Mouse (Mus musculus): ENCODE measurements at regions not wholly inside any gene's neighbourhood (a gene's known extent, or its start where the extent isn't known, plus 50 kb on each side); places are given as distances from the start of the nearest gene placed in this dataset.

GRCm38 (mm10) chr10:117470481-117470880 is 90.7 kb upstream of the Cpsf6 start:
- ATAC-seq (ENCODE audit: insufficient number of reproducible peaks, insufficient read depth, low FRiP score, low read depth), result no peak
- H3K27me3 ChIP-seq (ENCODE audit: control insufficient read depth, insufficient read depth, low read length), result no peaks in the 10 kb centered on the region
- H3K9ac ChIP-seq (ENCODE audit: low read length), result no peak overlapping the region
- 90% methylated on average over 2 of the region's 2 CpGs for WGBS
- H3K36me3 ChIP-seq (ENCODE audit: control insufficient read depth, insufficient read depth, low read length), result no peaks in the 10 kb centered on the region
- peaks cover 0 to 2% of the 10 kb centered on the region in 2 experiments; a peak in 1 of 4 replicates for H3K4me1 ChIP-seq (ENCODE audit: control insufficient read depth in 2 of 2, insufficient read depth in 2 of 2, low read length in 2 of 2)
- H3K27ac ChIP-seq (replicated peaks in 1 of 2; ENCODE audit: control insufficient read depth in 1 of 2, insufficient read depth in 1 of 2, low read depth in 2 of 2, low read length in 2 of 2), result no peak overlapping the region
- H3K4me2 ChIP-seq (ENCODE audit: low read length), result no peak overlapping the region
- H3K4me3 ChIP-seq (ENCODE audit: control insufficient read depth in 1 of 2, insufficient read depth in 1 of 2, low read depth in 1 of 2, low read length in 2 of 2), result no peak overlapping the region
- 0 out of 2 replicates have a peak, but pooled peaks cover 10% of the 10 kb centered on the region for H3K9me3 ChIP-seq (ENCODE audit: control insufficient read depth, low read length)

- Histone ChIP-seq H3K9me3 (ENCODE audit: control insufficient read depth, low read length) (0 out of 2 replicates have a peak, but pooled peaks cover 10% of the 10 kb centered on the region), H3K4me1 (ENCODE audit: control insufficient read depth in 2 of 2, insufficient read depth in 2 of 2, low read length in 2 of 2) (peaks cover 0 to 2% of the 10 kb centered on the region in 2 experiments; a peak in 1 of 4 replicates), H3K27me3 (ENCODE audit: control insufficient read depth, insufficient read depth, low read length) (no peaks in the 10 kb centered on the region), H3K9ac (ENCODE audit: low read length) (no peak overlapping the region), H3K4me2 (ENCODE audit: low read length) (no peak overlapping the region), H3K27ac (replicated peaks in 1 of 2; ENCODE audit: control insufficient read depth in 1 of 2, insufficient read depth in 1 of 2, low read depth in 2 of 2, low read length in 2 of 2) (no peak overlapping the region), H3K36me3 (ENCODE audit: control insufficient read depth, insufficient read depth, low read length) (no peaks in the 10 kb centered on the region), H3K4me3 (ENCODE audit: control insufficient read depth in 1 of 2, insufficient read depth in 1 of 2, low read depth in 1 of 2, low read length in 2 of 2) (no peak overlapping the region)
- WGBS, result 85% methylated on average over 3 of the region's 3 CpGs
- ATAC-seq (ENCODE audit: insufficient number of reproducible peaks, insufficient read depth, low FRiP score, low read depth), result no peak
Measured at GRCm38 (mm10) chr10:117469573-117470090, 89.8 kb upstream of the Cpsf6 start.

- Histone ChIP-seq H3K27ac (replicated peaks in 1 of 2; ENCODE audit: control insufficient read depth in 1 of 2, insufficient read depth in 1 of 2, low read depth in 2 of 2, low read length in 2 of 2) (no peak overlapping the region), H3K4me2 (ENCODE audit: low read length) (no peak overlapping the region), H3K9ac (ENCODE audit: low read length) (no peak overlapping the region), H3K4me3 (ENCODE audit: control insufficient read depth in 1 of 2, insufficient read depth in 1 of 2, low read depth in 1 of 2, low read length in 2 of 2) (no peak overlapping the region), H3K4me1 (ENCODE audit: control insufficient read depth in 2 of 2, insufficient read depth in 2 of 2, low read length in 2 of 2) (peaks cover 0 to 2% of the 10 kb centered on the region in 2 experiments; a peak in 1 of 4 replicates), H3K36me3 (ENCODE audit: control insufficient read depth, insufficient read depth, low read length) (no peaks in the 10 kb centered on the region), H3K27me3 (ENCODE audit: control insufficient read depth, insufficient read depth, low read length) (no peaks in the 10 kb centered on the region), H3K9me3 (ENCODE audit: control insufficient read depth, low read length) (0 out of 2 replicates have a peak, but pooled peaks cover 9% of the 10 kb centered on the region)
- 91% methylated on average over 3 of the region's 3 CpGs for WGBS
- no peak for ATAC-seq (ENCODE audit: insufficient number of reproducible peaks, insufficient read depth, low FRiP score, low read depth)
Measured at GRCm38 (mm10) chr10:117468931-117469572, 89.2 kb upstream of the Cpsf6 start.

- no peak overlapping the region for H3K27ac ChIP-seq (replicated peaks in 1 of 2; ENCODE audit: control insufficient read depth in 1 of 2, insufficient read depth in 1 of 2, low read depth in 2 of 2, low read length in 2 of 2)
- H3K27me3 ChIP-seq (ENCODE audit: control insufficient read depth, insufficient read depth, low read length), result no peaks in the 10 kb centered on the region
- H3K9me3 ChIP-seq (ENCODE audit: control insufficient read depth, low read length), result 0 out of 2 replicates have a peak, but pooled peaks cover 3% of the 10 kb centered on the region
- no peak overlapping the region for H3K9ac ChIP-seq (ENCODE audit: low read length)
- ATAC-seq (ENCODE audit: insufficient number of reproducible peaks, insufficient read depth, low FRiP score, low read depth), result no peak
- peaks cover 0 to 2% of the 10 kb centered on the region in 2 experiments; a peak in 1 of 4 replicates for H3K4me1 ChIP-seq (ENCODE audit: control insufficient read depth in 2 of 2, insufficient read depth in 2 of 2, low read length in 2 of 2)
- H3K36me3 ChIP-seq (ENCODE audit: control insufficient read depth, insufficient read depth, low read length), result no peaks in the 10 kb centered on the region
- H3K4me3 ChIP-seq (ENCODE audit: control insufficient read depth in 1 of 2, insufficient read depth in 1 of 2, low read depth in 1 of 2, low read length in 2 of 2), result no peak overlapping the region
- no peak overlapping the region for H3K4me2 ChIP-seq (ENCODE audit: low read length)
- 87% methylated on average over 4 of the region's 4 CpGs for whole genome bisulfite sequencing
Measured at GRCm38 (mm10) chr10:117468381-117468780, 88.6 kb upstream of the Cpsf6 start.

- no peak for ATAC-seq (ENCODE audit: insufficient number of reproducible peaks, insufficient read depth, low FRiP score, low read depth)
- H3K4me1 ChIP-seq (ENCODE audit: control insufficient read depth in 2 of 2, insufficient read depth in 2 of 2, low read length in 2 of 2), result peaks cover under 1 to 3% of the 10 kb centered on the region in 2 experiments; a peak in 2 of 4 replicates
- 77% methylated on average over 8 of the region's 8 CpGs for WGBS
Measured at GRCm38 (mm10) chr10:117467161-117467560, 87.3 kb upstream of the Cpsf6 start.

GRCm38 (mm10) chr10:117466391-117466790 is 86.6 kb upstream of the Cpsf6 start:
- Histone ChIP-seq H3K4me1 (ENCODE audit: control insufficient read depth in 2 of 2, insufficient read depth in 2 of 2, low read length in 2 of 2) (peaks cover 5 to 6% of the 10 kb centered on the region in 2 experiments; a peak in 2 of 4 replicates), H3K27ac (replicated peaks in 1 of 2; ENCODE audit: control insufficient read depth in 1 of 2, insufficient read depth in 1 of 2, low read depth in 2 of 2, low read length in 2 of 2) (no peak overlapping the region), H3K4me3 (ENCODE audit: control insufficient read depth in 1 of 2, insufficient read depth in 1 of 2, low read depth in 1 of 2, low read length in 2 of 2) (no peak overlapping the region), H3K4me2 (ENCODE audit: low read length) (no peak overlapping the region), H3K27me3 (ENCODE audit: control insufficient read depth, insufficient read depth, low read length) (no peaks in the 10 kb centered on the region), H3K9me3 (ENCODE audit: control insufficient read depth, low read length) (no peaks in the 10 kb centered on the region), H3K9ac (ENCODE audit: low read length) (no peak overlapping the region), H3K36me3 (ENCODE audit: control insufficient read depth, insufficient read depth, low read length) (no peaks in the 10 kb centered on the region)
- ATAC-seq (ENCODE audit: insufficient number of reproducible peaks, insufficient read depth, low FRiP score, low read depth), result no peak
- WGBS, result 88% methylated on average over 3 of the region's 3 CpGs

More at GRCm38 (mm10) chr10:117467161-117467560, 87.3 kb upstream of the Cpsf6 start:
- Histone ChIP-seq H3K4me2 (ENCODE audit: low read length) (no peak overlapping the region), H3K4me3 (ENCODE audit: control insufficient read depth in 1 of 2, insufficient read depth in 1 of 2, low read depth in 1 of 2, low read length in 2 of 2) (no peak overlapping the region), H3K27ac (replicated peaks in 1 of 2; ENCODE audit: control insufficient read depth in 1 of 2, insufficient read depth in 1 of 2, low read depth in 2 of 2, low read length in 2 of 2) (no peak overlapping the region), H3K27me3 (ENCODE audit: control insufficient read depth, insufficient read depth, low read length) (no peaks in the 10 kb centered on the region), H3K9me3 (ENCODE audit: control insufficient read depth, low read length) (no peaks in the 10 kb centered on the region), H3K36me3 (ENCODE audit: control insufficient read depth, insufficient read depth, low read length) (no peaks in the 10 kb centered on the region), H3K9ac (ENCODE audit: low read length) (no peak overlapping the region)

- Histone ChIP-seq H3K9me3 (ENCODE audit: control insufficient read depth, low read length) (no peaks in the 10 kb centered on the region), H3K9ac (ENCODE audit: low read length) (no peak overlapping the region), H3K4me2 (ENCODE audit: low read length) (no peak overlapping the region), H3K4me3 (ENCODE audit: control insufficient read depth in 1 of 2, insufficient read depth in 1 of 2, low read depth in 1 of 2, low read length in 2 of 2) (no peak overlapping the region), H3K27me3 (ENCODE audit: control insufficient read depth, insufficient read depth, low read length) (no peaks in the 10 kb centered on the region), H3K36me3 (ENCODE audit: control insufficient read depth, insufficient read depth, low read length) (no peaks in the 10 kb centered on the region), H3K4me1 (ENCODE audit: control insufficient read depth in 2 of 2, insufficient read depth in 2 of 2, low read length in 2 of 2) (peaks cover 6% of the 10 kb centered on the region in 2 experiments; a peak in 2 of 4 replicates), H3K27ac (replicated peaks in 1 of 2; ENCODE audit: control insufficient read depth in 1 of 2, insufficient read depth in 1 of 2, low read depth in 2 of 2, low read length in 2 of 2) (no peak overlapping the region)
- ATAC-seq (ENCODE audit: insufficient number of reproducible peaks, insufficient read depth, low FRiP score, low read depth), result no peak
- 77% methylated on average over 3 of the region's 3 CpGs for WGBS
Measured at GRCm38 (mm10) chr10:117465671-117466250, 85.9 kb upstream of the Cpsf6 start.
